Mouse (Mus musculus) liver, adult (tissue): Measurements from ENCODE around the gene Slc45a1.

Experiments used
- GATA4 ChIP-seq: IDR thresholded peaks from 2 replicates; pipeline ENCODE4 v1.6.1; 2014; ENCODE audit warnings: mild to moderate bottlenecking, low read length; ENCODE audit not compliant: insufficient replicate concordance

Slc45a1 gene

DNA sequence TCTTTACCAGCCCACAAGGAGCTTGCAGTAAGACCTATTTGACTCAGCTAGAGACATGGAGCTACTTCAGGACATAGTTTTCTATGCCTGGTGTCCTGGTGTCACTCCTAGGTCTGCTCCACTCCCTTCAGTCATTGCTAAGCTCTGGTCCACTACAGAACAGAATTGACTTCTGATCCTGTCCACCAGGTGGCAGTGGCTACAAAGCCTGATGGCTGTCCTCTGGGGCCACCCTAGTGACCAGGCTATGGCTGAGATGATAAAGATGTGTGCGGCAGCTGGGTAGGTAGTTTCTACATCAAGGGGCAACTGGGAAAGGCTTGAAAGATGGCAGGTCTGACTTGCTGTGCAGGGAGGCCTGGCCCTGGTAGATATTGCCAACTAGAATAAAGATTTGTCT, 26.5 kb downstream of the Slc45a1 start:
- no peak for TF ChIP-seq GATA4

DNA sequence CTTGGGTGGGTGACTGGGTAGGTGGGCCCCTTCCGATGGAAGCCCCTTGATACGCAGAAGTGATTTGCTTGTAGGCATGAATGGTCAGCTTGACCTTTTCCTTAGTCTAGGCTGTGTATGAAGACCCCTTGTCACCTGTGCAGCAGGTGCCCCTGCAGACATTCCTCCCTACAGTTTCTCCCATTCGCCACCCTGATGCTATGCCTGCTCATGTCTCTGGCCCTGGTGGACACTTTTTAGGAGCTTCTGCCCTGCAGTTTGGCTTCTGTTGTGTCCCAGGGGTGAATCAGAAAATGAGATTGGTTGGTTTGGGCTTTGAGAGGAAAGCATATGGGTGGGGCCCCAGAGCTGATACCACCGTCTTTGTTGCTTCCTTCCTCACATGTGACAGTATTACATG, 27.0 kb downstream of the Slc45a1 start:
- no peak for TF ChIP-seq GATA4

DNA sequence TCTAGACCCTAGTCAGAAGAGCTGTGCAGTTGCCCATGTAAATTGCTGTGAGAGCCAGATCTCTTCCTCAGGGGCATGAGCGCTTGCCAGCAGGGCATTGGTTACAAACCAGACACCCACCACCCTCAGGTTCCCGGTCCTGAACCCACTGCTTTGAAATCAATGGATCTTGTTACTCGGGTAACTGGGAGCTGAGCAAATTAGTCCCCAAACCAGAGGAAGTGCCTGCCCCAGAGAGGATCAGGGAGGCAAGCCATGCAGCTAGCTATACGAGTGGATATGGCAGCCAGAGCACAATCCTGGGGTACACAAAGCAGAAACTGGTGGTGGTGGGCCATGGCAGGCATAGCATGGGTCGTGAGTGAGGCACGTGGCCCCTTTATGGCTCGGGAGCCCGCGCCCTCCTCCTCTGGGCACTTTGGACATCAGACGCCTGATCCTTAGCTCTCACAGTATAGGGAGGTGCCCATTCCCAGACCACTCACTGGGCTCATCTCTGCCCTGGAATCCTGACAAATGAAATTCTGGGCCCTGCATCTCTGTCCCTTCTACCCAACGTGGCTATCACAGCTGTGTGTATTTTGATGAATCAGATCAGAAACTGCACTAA, 27.7 kb downstream of the Slc45a1 start:
- TF ChIP-seq GATA4, result no peak

DNA sequence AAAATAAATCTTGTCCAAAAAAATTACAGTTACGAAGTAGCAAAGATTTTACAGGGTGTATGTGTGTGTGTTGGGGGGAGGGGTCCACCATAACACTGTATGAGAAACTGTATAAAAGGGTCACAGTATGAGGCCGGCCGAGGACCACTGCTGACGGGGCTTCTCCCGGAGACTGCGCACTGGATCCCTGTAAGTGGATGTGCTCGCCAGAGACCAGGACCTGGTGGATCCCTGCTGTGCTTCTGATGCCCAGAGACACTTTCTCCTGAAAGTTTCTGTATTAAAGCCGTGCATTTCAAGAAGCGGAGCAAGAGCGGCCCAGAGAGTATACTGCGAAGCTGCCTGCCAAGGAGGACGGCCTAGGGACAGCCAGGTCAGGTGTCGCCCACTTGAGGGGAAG, 29.3 kb downstream of the Slc45a1 start:
- TF ChIP-seq GATA4, result no peak

DNA sequence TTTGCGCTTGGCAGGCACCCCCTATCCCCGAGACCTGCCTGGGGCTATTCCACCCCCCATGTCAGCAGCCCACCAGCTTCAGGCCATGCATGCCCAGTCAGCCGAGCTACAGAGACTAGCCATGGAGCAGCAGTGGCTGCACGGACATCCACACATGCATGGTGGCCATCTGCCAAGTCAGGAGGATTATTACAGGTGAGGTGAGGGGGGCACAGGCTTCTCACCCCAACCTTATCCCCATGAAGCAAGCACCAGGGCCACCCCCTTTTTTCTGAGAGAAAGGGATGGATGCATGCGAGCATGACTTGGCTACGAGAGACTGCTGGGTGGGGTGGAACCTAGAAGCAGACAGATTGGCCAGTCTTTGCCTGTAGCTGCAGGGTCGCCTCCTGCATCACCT, 33.0 kb downstream of the Slc45a1 start:
- no peak for TF ChIP-seq GATA4

DNA sequence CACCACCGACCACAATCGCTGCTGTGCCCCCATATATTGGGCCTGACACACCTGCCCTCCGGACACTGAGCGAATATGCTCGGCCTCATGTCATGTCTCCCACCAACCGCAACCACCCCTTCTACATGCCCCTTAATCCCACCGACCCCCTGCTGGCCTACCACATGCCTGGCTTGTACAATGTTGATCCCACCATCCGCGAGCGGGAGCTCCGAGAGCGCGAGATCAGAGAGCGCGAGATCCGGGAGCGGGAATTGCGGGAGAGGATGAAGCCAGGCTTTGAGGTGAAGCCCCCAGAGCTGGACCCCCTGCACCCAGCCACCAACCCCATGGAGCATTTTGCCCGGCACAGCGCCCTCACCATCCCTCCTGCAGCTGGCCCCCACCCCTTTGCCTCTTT, 35.1 kb downstream of the Slc45a1 start:
- TF ChIP-seq GATA4, result no peak

DNA sequence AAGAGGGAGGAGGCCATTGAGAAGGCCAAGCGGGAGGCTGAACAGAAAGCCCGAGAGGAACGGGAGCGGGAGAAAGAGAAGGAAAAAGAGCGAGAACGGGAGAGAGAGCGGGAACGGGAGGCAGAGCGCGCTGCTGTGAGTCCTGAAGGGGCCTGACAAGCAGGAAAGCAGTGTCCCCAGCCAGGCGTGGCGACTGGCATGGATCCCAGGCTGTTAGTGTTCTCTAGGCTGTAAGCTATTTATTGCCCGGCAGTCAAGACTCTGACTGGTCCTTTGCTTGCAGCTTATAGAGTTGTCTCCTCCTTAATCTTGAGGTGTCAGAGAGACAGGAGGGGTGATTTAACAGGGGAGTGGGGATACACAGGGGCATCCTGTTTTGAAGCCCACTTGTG, 35.9 kb downstream of the Slc45a1 start:
- no peak for TF ChIP-seq GATA4

DNA sequence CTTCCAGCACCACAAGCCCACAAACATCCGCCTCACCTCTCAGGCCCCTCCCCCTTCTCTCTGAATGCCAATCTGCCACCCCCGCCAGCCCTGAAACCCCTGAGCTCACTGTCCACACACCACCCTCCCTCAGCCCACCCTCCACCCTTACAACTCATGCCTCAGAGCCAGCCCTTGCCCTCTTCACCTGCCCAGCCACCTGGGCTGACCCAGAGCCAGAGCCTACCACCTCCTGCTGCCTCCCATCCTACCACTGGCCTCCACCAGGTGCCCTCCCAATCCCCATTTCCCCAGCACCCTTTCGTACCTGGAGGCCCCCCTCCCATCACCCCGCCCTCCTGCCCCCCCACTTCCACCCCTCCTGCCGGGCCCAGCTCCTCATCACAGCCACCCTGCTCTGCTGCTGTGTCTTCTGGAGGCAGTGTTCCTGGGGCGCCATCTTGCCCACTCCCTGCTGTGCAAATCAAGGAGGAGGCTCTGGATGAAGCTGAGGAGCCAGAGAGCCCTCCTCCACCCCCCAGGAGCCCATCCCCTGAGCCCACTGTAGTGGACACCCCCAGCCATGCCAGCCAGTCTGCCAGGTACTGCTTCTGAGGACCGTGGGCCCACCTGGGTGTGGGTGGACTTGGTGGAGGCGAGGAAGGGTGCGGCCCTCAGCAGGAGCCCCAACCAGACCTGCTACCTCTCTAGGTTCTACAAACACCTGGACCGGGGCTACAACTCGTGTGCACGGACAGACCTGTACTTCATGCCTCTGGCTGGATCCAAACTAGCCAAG, 36.5 kb downstream of the Slc45a1 start:
- no peak for TF ChIP-seq GATA4

DNA sequence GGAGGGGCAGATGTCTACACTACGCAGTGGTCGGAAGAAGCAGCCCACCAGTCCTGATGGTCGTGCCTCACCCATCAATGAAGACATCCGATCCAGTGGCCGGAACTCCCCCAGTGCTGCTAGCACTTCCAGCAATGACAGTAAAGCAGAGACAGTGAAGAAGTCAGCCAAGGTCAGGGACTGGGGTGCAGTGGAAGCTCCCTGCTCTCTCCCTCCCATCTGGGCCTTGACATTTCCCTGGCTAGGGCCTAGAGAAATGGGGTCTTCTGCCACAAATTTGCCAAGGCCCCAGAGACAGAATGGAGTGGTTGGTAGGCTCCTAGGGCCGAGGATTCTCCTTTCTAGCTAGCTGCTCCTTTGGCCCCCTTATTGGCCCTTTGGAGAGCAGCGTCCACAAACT, 38.3 kb downstream of the Slc45a1 start:
- no peak for TF ChIP-seq GATA4

DNA sequence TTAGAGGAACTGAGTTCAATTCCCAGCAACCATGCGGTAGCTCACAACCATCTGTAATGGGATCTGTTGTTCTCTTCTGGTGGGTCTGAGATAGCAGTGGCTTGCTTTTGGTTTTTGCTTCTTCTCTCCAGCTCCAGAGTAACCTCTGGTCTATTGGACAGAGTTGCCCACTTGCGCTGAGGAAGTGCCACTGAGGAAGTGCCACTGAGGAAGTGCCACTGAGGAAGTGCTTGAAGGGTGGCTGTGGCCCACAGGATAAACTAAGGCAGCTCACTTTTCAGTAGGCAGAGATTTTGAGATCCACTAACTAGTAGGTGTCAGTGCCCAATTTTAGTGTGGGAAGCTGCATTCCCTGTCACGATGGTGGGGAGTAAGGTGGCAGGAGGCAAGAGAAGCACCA, 43.3 kb downstream of the Slc45a1 start:
- no peak for TF ChIP-seq GATA4

DNA sequence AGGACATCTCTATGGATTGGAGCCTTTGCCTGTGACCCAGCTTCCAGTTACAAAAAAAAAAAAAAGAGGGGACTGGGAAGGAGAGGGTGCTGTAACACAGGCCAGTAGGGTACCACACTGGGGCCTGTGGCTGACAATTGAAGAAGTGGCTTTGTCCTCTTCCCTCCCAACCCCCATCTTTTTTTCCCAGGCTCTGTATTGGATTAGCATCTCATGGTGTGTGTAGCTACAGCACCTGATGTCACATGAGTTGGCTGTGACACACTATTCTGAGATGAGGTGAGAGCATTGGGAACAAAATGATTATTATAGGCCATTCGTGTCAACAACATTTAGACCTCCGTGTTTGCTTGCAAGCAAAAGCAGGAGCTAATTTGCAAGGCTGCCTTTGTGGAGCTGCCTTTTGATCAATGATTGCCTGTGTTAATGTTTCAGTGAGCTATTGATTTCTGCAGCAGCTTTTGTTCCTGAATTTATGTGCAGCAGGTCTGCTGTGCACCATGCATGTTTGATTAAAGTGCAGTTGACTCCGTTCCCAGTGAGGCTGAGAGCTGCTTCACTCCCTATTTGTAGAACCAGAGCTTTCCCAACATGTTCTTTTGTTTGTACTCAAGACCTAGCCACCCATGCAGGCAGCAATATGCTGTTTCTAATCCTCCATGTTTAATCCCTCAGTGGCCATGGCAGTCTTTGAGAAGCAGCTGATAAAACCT, 45.4 kb downstream of the Slc45a1 start:
- no peak for TF ChIP-seq GATA4

DNA sequence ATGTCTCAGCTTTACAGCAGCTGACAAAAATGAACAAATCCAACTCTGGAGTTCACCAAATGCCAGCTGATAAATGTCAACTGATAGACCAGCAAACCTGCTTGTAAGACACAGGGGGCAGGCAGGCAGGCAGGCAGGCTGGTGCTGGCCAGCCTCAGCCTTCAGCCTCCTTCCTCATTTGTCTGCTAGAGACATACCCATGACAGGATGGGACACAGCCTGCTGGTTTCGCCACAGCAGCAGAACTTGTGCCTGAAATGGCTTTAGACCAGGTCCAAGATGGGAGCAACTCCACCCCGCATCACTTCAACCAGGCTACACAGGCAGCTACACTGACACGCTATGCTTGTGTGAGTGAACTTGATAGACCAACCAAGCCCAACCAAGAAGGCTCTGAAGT, 46.2 kb downstream of the Slc45a1 start:
- no peak for TF ChIP-seq GATA4

DNA sequence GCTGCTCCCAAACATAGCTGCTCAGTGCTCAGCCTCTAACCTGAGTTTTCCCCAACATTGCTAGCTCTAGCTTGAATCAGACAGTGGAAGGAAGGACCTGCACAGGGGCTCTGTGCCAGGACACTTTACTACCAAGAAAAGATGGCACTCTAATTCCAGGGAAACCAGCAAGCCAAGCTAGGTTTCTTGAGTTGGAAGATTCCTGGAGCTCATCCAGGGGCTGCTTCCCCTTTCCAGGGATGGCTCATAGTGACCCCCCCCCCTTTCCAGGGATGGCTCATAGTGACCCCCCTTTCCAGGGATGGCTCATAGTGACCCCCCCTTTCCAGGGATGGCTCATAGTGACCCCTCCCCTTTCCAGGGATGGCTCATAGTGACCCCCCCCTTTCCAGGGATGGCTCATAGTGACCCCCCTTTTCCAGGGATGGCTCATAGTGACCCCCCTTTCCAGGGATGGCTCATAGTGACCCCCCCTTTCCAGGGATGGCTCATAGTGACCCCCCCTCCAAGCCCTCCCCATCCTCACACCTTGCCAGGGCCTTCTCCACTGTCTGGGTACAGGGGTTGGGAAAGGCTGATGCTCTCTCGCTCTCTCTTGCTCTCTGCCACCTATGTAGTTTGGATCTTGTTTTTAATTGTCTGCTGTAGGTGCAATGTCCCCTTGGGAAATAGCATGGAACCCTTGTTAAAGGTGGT, 48.5 kb downstream of the Slc45a1 start:
- no peak for TF ChIP-seq GATA4

DNA sequence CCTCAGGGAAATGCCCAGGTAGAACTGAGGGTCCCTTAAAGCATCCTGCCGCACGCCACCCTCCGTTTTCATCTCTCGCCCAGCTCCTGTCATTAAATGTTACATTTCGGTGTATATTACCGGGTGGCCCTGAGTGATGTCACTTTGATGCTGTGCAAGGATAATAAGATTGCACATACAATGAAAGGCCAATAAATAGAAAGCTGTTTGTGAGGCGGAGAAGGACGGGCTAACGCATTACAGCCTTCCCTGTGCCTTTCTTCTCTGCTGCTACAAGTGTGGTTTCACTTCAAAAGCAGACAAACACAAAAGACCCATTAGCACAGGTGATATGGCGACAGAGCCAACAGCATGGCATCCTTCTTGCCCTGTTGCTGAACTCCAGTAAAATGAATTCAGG, 50.5 kb downstream of the Slc45a1 start:
- TF ChIP-seq GATA4, result no peak

DNA sequence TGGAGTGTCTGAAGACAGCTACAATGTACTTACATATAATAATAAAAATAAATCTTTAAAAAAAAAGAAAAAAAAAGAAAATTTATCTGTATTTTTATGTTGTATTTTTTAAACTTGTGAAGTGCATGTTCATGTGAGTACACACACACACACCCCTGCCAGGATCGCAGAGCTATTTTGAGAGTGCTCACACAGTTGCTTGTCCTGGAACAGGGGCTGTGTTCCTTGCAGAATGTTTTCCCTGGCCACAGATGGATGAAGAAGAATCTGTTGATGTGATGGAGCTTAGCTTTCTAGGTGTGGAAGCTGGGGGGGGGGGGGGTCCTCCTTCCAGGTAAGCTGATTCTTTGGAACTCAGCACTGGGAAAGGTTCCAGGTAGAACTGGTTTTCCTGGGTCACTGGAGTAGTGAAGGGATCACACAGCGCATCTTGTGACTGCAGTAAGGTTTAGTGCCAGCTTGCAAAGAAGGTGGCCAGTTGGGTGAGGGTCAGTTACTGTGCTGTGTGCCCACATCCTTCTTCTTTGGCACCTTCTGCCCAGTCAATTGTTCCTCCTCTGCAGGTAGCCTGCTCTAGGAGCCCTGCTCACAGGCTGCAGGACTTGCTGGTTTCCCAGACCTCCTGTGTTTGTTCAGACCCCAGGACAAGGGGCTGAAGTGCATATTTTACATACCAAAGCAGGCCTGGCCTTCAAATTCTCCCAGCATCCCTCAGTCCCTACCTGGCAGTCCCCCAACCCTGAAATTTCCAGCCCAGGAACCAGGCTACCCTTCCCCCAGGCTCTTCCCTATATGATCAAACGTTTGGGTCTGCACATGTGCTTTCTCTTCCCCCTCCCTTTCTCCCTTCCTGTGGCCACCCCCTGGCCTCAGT, 52.6 kb downstream of the Slc45a1 start:
- no peak for TF ChIP-seq GATA4
